Mouse (Mus musculus) adipose tissue, adult 10 weeks (tissue): ENCODE measurements around the gene Olfr1122. TPM values are rescaled to one million over a fixed set of nuclear protein-coding genes. Genes with fewer than 3 reads are reported as not detected.

Source experiments
- polyA plus RNA-seq: library from polyadenylated mRNA; stranded (reverse); fragments of 350-450 nt; fragmentation: Illumina TruSeq; extraction: RNeasy Lipid Tissue Mini Kit (QIAGEN cat#74804); gene quantifications from one replicate; pipeline ENCODE4 v1.2.3, GENCODE M21; 2014; ENCODE audit warnings: low read depth, low replicate concordance

Olfr1122 gene
- polyA plus RNA-seq, result not detected

GRCm38 (mm10) chr2:87385549-87385948 is at the start of gene Olfr1122:
Gene Olfr1122 (plus strand): TSS chr2:87385849.

DNA sequence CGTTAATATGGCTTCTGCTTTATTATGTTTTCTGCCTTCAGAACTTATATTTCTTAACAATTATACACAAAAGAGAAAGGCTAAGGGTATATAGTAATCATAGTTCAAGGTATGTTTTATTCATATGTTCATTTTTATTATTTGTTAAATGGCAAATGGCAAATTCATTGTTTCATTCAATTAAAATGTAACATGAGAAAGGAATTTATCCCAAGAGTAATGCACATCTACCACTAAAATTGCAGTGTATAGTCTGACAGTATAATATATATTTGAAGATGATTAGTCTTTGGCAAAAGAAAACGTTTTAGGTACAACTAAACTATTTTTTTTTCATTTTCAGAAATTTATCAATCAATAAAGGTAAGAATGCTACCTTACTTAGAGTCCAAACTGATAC is 31.1 kb upstream of the Olfr1122 start, which contains the start of gene Olfr1120:
Gene Olfr1120, plus strand, starts transcription at position 301 of the 400 bp plus-strand sequence.

DNA sequence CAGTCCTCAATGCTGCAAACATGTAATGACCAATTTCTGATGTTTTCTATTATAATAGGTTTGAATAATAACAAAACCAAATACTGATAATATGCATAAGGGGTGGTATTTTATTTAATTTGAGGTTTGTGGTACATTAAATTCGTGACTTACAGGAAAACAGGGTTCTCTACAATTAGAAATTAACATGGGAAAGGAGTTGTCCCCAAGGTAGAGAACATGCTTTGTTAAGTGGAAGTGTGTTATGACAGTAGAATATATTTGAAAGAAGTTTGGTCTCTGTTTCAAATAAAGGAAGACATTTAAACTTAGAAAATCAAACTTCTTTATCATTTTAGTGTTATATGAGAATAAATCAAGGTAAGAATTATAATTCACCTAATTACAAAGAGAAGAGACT is 16.1 kb upstream of the Olfr1122 start, which contains the start of gene Olfr1121:
Gene Olfr1121, plus strand, starts transcription at position 301 of the 400 bp plus-strand sequence.

DNA sequence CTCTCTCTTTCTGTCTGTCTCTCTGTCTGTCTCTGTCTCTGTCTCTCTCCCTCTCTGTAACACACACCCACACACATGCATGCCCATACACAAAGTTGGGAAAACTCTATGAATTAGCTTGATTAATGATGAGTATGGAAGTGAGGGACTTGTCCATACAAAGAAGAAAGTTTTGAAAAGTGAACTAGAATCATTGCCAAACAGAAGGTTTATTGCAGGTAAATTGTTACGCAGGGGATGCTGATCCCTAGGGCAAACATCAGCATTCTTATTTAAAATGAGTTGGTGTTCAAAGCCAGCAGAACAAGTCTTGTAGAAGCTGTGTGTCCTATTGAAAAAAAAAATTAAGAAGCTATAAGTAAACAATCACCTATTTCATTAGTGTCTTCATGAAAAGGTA is 30.7 kb downstream of the Olfr1122 start, which contains the start of gene Olfr1123:
Gene Olfr1123, plus strand, starts transcription at position 301 of the 400 bp plus-strand sequence.

DNA sequence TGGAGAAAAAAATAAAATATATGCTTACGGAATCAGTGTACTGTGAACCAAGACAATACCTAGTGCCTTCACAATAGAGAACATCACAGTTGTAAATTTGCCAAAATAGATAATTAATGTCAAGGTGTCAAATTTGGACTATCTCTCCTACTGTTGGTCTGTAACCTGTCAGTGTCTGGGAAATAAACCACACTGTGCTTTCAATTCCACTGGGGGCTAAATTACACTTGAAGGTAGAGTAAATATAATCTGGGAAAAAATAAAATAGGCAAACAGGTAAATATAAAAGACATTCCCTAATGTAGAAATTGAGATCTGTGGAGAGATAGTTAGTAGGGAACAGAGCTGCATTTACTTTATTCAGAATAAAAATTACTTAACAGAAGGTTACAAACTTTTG is 44.3 kb downstream of the Olfr1122 start, which contains the start of gene Olfr1124:
Gene Olfr1124, plus strand, starts transcription at position 301 of the 400 bp plus-strand sequence.

Other genes with a start within 250 kb of the Olfr1122 start
- not detected for gene Olfr1110, start 245.5 kb upstream of the Olfr1122 start, polyA plus RNA-seq
- not detected for gene Olfr1111, start 233.2 kb upstream of the Olfr1122 start, polyA plus RNA-seq
- gene Olfr1112, start 198.1 kb upstream of the Olfr1122 start, polyA plus RNA-seq, result not detected
- not detected for gene Olfr1113, start 176.9 kb upstream of the Olfr1122 start, polyA plus RNA-seq
- gene Olfr1115, start 137.8 kb upstream of the Olfr1122 start, polyA plus RNA-seq, result not detected
- gene Olfr1116, start 118.3 kb upstream of the Olfr1122 start, polyA plus RNA-seq, result not detected
- gene Olfr1118, start 78.3 kb upstream of the Olfr1122 start, polyA plus RNA-seq, result not detected
- not detected for gene Olfr1120, start 31.0 kb upstream of the Olfr1122 start, polyA plus RNA-seq
- gene Olfr1121, start 16.0 kb upstream of the Olfr1122 start, polyA plus RNA-seq, result not detected
- not detected for gene Olfr1123, start 30.8 kb downstream of the Olfr1122 start, polyA plus RNA-seq
- not detected for gene Olfr1124, start 44.4 kb downstream of the Olfr1122 start, polyA plus RNA-seq
- not detected for gene Olfr1126, start 68.1 kb downstream of the Olfr1122 start, polyA plus RNA-seq
- gene Pramel7, start 111.2 kb downstream of the Olfr1122 start, polyA plus RNA-seq, result not detected
- not detected for gene Pramel6, start 120.7 kb downstream of the Olfr1122 start, polyA plus RNA-seq
- not detected for gene Olfr153, start 145.9 kb downstream of the Olfr1122 start, polyA plus RNA-seq
- not detected for gene Olfr1128, start 159.7 kb downstream of the Olfr1122 start, polyA plus RNA-seq
- not detected for gene Olfr1129, start 188.1 kb downstream of the Olfr1122 start, polyA plus RNA-seq
- not detected for gene Olfr1130, start 220.4 kb downstream of the Olfr1122 start, polyA plus RNA-seq
- gene Olfr1131, start 241.3 kb downstream of the Olfr1122 start, polyA plus RNA-seq, result not detected